Mouse (Mus musculus) embryonic fibroblast, embryonic 13.5 days (primary cell): ENCODE measurements around the gene Fam104a.

Source experiments
- CTCF ChIP-seq: IDR thresholded peaks from 2 replicates; pipeline ENCODE4 v1.5.1; 2011; ENCODE audit warnings: mild to moderate bottlenecking, control low read depth, low read length, moderate library complexity, borderline replicate concordance; ENCODE audit not compliant: insufficient read depth
- POLR2A ChIP-seq: IDR thresholded peaks from 2 replicates; pipeline ENCODE4 v1.6.1; 2011; ENCODE audit warnings: low read depth, mild to moderate bottlenecking, control low read depth, low read length, moderate library complexity

DNA sequence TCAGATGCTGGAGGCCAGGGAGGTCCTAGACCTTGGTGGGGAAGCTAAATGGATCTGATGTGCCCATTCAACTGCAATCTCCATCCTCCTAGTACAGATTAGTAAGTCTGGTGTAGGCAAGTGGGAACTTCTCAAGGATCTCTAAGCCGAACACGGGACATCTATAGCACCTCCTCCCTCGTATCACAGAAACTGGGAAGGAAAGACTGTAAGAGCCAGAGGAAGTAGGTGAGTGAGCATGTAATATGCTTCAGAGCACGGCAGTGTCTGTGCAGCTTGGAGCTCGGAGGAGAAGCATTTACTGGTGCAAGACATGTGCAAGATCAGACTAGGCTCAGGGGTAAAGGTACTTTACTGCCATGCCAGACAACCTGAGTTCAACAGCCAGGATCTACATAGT lies 15.1 kb downstream of the Fam104a start:
- TF ChIP-seq POLR2A (no peak), CTCF (no peak)
